Mouse (Mus musculus) liver, embryonic 14.5 days (tissue): Measurements from ENCODE around the gene Sik3. TPM values are rescaled to one million over a fixed set of nuclear protein-coding genes. Genes with fewer than 3 reads are reported as not detected.

Experiments
- ATAC-seq: fragments of 200-750 bp; cut with Nextera tagmentation; 2 replicates; pipeline ENCODE4 v1.8.0; 2017; ENCODE audit warnings: moderate number of reproducible peaks, mild to moderate bottlenecking, moderate library complexity; ENCODE audit not compliant: insufficient read depth
- DNase-seq, 3 experiments: peaks; one replicate each; pipeline ENCODE4 v3.0.0-alpha.2; 2012 to 2013; ENCODE audit warnings: low read depth in 3 of 3, low spot score in 3 of 3
- H3K27ac ChIP-seq: fragments of 300-500 bp; sonication (generic); 2 replicates; pipeline ENCODE4 v1.5.1; 2014; ENCODE audit warnings: moderate library complexity, mild to moderate bottlenecking, control low read depth, inconsistent platforms
- H3K27me3 ChIP-seq: fragments of 300-500 bp; sonication (generic); 2 replicates; pipeline ENCODE4 v1.6.1; 2014; ENCODE audit warnings: mild to moderate bottlenecking, low read length, moderate library complexity; ENCODE audit not compliant: control insufficient read depth, insufficient read depth
- H3K36me3 ChIP-seq: fragments of 300-500 bp; sonication (generic); replicated peaks from 2 replicates; pipeline ENCODE4 v1.6.1; 2014; ENCODE audit warnings: low read depth; ENCODE audit not compliant: control insufficient read depth, insufficient read depth
- H3K4me1 ChIP-seq, 2 experiments: fragments of 200-500 bp in 1 of 2; fragments of 300-500 bp in 1 of 2; sonication (generic) in 1 of 2; replicated peaks; 2 replicates each; pipeline ENCODE4 v1.6.1; 2012 to 2014; ENCODE audit warnings: antibody characterized with exemption in 1 of 2, inconsistent platforms in 1 of 2, low read length in 1 of 2; ENCODE audit not compliant: control insufficient read depth in 2 of 2, insufficient read depth in 2 of 2
- H3K4me2 ChIP-seq: fragments of 300-500 bp; sonication (generic); 2 replicates; pipeline ENCODE4 v1.6.1; 2014; ENCODE audit warnings: low read depth, mild to moderate bottlenecking, control low read depth, moderate library complexity
- H3K4me3 ChIP-seq, 2 experiments: fragments of 200-500 bp in 1 of 2; fragments of 300-500 bp in 1 of 2; sonication (generic) in 1 of 2; 2 replicates each; pipeline ENCODE4 v1.5.1; 2012 to 2014; ENCODE audit warnings: low read depth in 2 of 2, low read length in 2 of 2, mild to moderate bottlenecking in 2 of 2, control low read depth in 1 of 2, inconsistent platforms in 1 of 2, moderate library complexity in 1 of 2; ENCODE audit not compliant: insufficient read depth in 1 of 2
- H3K9ac ChIP-seq: fragments of 300-500 bp; sonication (generic); replicated peaks from 2 replicates; pipeline ENCODE4 v1.6.1; 2014; ENCODE audit warnings: mild to moderate bottlenecking, control low read depth, moderate library complexity
- H3K9me3 ChIP-seq: fragments of 300-500 bp; sonication (generic); 2 replicates; pipeline ENCODE4 v1.6.1; 2016; ENCODE audit warnings: low read length, mixed read lengths; ENCODE audit not compliant: control insufficient read depth
- CTCF ChIP-seq: IDR thresholded peaks from 2 replicates; pipeline ENCODE4 v1.5.1; 2016; ENCODE audit warnings: antibody characterized with exemption, low read depth, control low read depth
- EP300 ChIP-seq: IDR thresholded peaks from 2 replicates; pipeline ENCODE4 v1.6.1; 2016; ENCODE audit warnings: antibody characterized with exemption, low read depth
- WGBS: fragments of 180-500 bp; shearing (Covaris S2); extraction: QIAGEN DNeasy Blood & Tissue Kit; methylation state at CpG from one replicate; pipeline ENCODE4 v1.1.7; 2014; ENCODE audit not compliant: insufficient replicate concordance; 5-methylcytosine and 5-hydroxymethylcytosine counted together
- polyA plus RNA-seq, 2 experiments: library from polyadenylated mRNA; depleted of rRNA in 1 of 2; stranded (reverse) in 1 of 2; unstranded in 1 of 2; fragments of >200 nt; fragmentation: Nextera tagmentation in 1 of 2; extraction: Ambion mirVana in 1 of 2; gene quantifications; 2 replicates each; pipeline versions ENCODE4 v1.2.1 to v1.2.3; 2012 to 2014

Sik3 gene
- polyA plus RNA-seq, 2 experiments: 2.1 to 3.0 TPM

- Histone ChIP-seq H3K4me1 (peaks cover 7 to 9% of the 10 kb centered on the region in 2 experiments; a peak in 3 of 4 replicates), H3K4me3 (peak overlapping the region; percentile 88 to 92; a peak in 3 of 4 replicates), H3K27me3 (no peaks in the 10 kb centered on the region), H3K36me3 (peaks cover 20% of the 10 kb centered on the region), H3K9me3 (no peaks in the 10 kb centered on the region), H3K4me2 (peak overlapping the region; percentile 73), H3K9ac (no peak overlapping the region; the same call in 1 of the 2 replicates), H3K27ac (no peak overlapping the region)
- ATAC-seq (no peak), DNase-seq (no peak)
- 22% methylated on average over 9 of the region's 9 CpGs for WGBS
- no peak for TF ChIP-seq CTCF
- TF ChIP-seq EP300: no peak
These were observed 259.4 kb downstream of the Sik3 start for GRCm38 (mm10) chr9:46272070-46272469.

- Histone ChIP-seq H3K27ac (peak within 1 kb of the TSS; percentile 11; the same call in 1 of the 2 replicates), H3K27me3 (no peaks in the 10 kb centered on the region), H3K4me3 (peak within 1 kb of the TSS; percentile 88 to 92), H3K4me2 (peak within 1 kb of the TSS; percentile 73), H3K36me3 (peaks cover 28% of the 10 kb centered on the region), H3K4me1 (peaks cover 7 to 9% of the 10 kb centered on the region in 2 experiments; a peak in 3 of 4 replicates), H3K9me3 (no peaks in the 10 kb centered on the region), H3K9ac (peak within 1 kb of the TSS; percentile 75)
- peak; percentile 83 to 87 (median 83) for DNase-seq
- TF ChIP-seq EP300 (no peak), CTCF (peak; percentile 65)
- WGBS: 3% methylated on average over 45 of the region's 45 CpGs
- peak; percentile 91 for ATAC-seq
These were observed 260.2 kb downstream of the Sik3 start, which contains the start of gene Zpr1 for GRCm38 (mm10) chr9:46272677-46273454. Gene Zpr1, plus strand, starts transcription at chr9:46273064.

Other genes starting within 250 kb of the Sik3 start
- 4.9 and 5.7 TPM in 2 replicates for gene Cep164, start 184.1 kb upstream of the Sik3 start, polyA plus RNA-seq (2012; rRNA removed)
- 3.7 and 4.0 TPM in 2 replicates for gene Cep164, start 184.1 kb upstream of the Sik3 start, polyA plus RNA-seq (2014; fragmentation: Nextera tagmentation; extraction: Ambion mirVana)
- 3.1 and 3.4 TPM in 2 replicates for gene Bace1, start 174.2 kb upstream of the Sik3 start, polyA plus RNA-seq (2012; rRNA removed)
- gene Bace1, start 174.2 kb upstream of the Sik3 start, polyA plus RNA-seq (2014; fragmentation: Nextera tagmentation; extraction: Ambion mirVana): 3.6 and 4.2 TPM in 2 replicates
- 7.3 and 7.7 TPM in 2 replicates for gene Pcsk7, start 106.3 kb upstream of the Sik3 start, polyA plus RNA-seq (2012; rRNA removed)
- 4.9 and 5.0 TPM in 2 replicates for gene Pcsk7, start 106.3 kb upstream of the Sik3 start, polyA plus RNA-seq (2014; fragmentation: Nextera tagmentation; extraction: Ambion mirVana)
- gene Rnf214, start 105.9 kb upstream of the Sik3 start, polyA plus RNA-seq (2012; rRNA removed): 5.0 and 6.3 TPM in 2 replicates
- 10.5 and 12.0 TPM in 2 replicates for gene Rnf214, start 105.9 kb upstream of the Sik3 start, polyA plus RNA-seq (2014; fragmentation: Nextera tagmentation; extraction: Ambion mirVana)
- 5.1 and 6.3 TPM in 2 replicates for gene Tagln, start 76.8 kb upstream of the Sik3 start, polyA plus RNA-seq (2012; rRNA removed)
- gene Tagln, start 76.8 kb upstream of the Sik3 start, polyA plus RNA-seq (2014; fragmentation: Nextera tagmentation; extraction: Ambion mirVana): 2.6 and 6.8 TPM in 2 replicates
- 20.4 and 26.8 TPM in 2 replicates for gene Sidt2, start 57.6 kb upstream of the Sik3 start, polyA plus RNA-seq (2012; rRNA removed)
- gene Sidt2, start 57.6 kb upstream of the Sik3 start, polyA plus RNA-seq (2014; fragmentation: Nextera tagmentation; extraction: Ambion mirVana): 11.6 and 16.5 TPM in 2 replicates
- 13.2 and 23.1 TPM in 2 replicates for gene Pafah1b2, start 130 bp upstream of the Sik3 start, polyA plus RNA-seq (2012; rRNA removed)
- 59.6 and 65.6 TPM in 2 replicates for gene Pafah1b2, start 130 bp upstream of the Sik3 start, polyA plus RNA-seq (2014; fragmentation: Nextera tagmentation; extraction: Ambion mirVana)
- 874 and 1,404 TPM in 2 replicates for gene Apoa1, start 215.8 kb downstream of the Sik3 start, polyA plus RNA-seq (2012; rRNA removed)
- gene Apoa1, start 215.8 kb downstream of the Sik3 start, polyA plus RNA-seq (2014; fragmentation: Nextera tagmentation; extraction: Ambion mirVana): 3,278 and 3,386 TPM in 2 replicates
- 2.7 and 3.4 TPM in 2 replicates for gene Apoc3, start 222.8 kb downstream of the Sik3 start, polyA plus RNA-seq (2012; rRNA removed)
- 4.1 and 5.8 TPM in 2 replicates for gene Apoc3, start 222.8 kb downstream of the Sik3 start, polyA plus RNA-seq (2014; fragmentation: Nextera tagmentation; extraction: Ambion mirVana)
- gene Apoa4, start 227.9 kb downstream of the Sik3 start, polyA plus RNA-seq (2012; rRNA removed): 0.02 TPM in 1 of 2 replicates, not detected in the other
- not detected in 2 replicates for gene Apoa4, start 227.9 kb downstream of the Sik3 start, polyA plus RNA-seq (2014; fragmentation: Nextera tagmentation; extraction: Ambion mirVana)